Comparison of ENCODE assay signal across 10 mouse cellular contexts in genomic region chr11:49931853-49932252, GRCm38 (mm10). TPM values are rescaled to one million over a fixed set of nuclear protein-coding genes. Genes with fewer than 3 reads are reported as not detected.
DNase-seq lines count a peak whose midpoint lies in the region; ATAC-seq and TF ChIP-seq lines count a peak whose summit lies in the region.
"Had no signal": no experiment of that assay in that cellular context is flagged by ENCODE, and none has a peak within 500 bp of the region (broad histone marks: within the 10 kb centered on the region; RNA-seq: fewer than 3 reads in every experiment).

No protein-coding gene starts in this region.

- no peaks in the 10 kb centered on the region for H3K36me3 ChIP-seq in stomach, embryonic 14.5 days (ENCODE audit: control insufficient read depth, insufficient read depth, low read length)
- H3K36me3 ChIP-seq in stomach, postnatal 0 days (ENCODE audit: control insufficient read depth, insufficient read depth, low read length), result no peaks in the 10 kb centered on the region

- TF ChIP-seq EP300 in stomach, postnatal 0 days (optimal IDR thresholded peaks at IDR 0.05), result no peak

- no peaks in the 10 kb centered on the region for H3K27me3 ChIP-seq in cerebellum, adult 2 months (ENCODE audit: control insufficient read depth, insufficient read depth, low read length)
- no peaks in the 10 kb centered on the region for H3K27me3 ChIP-seq in stomach, embryonic 14.5 days (ENCODE audit: control insufficient read depth, insufficient read depth, low read length)
- H3K27me3 ChIP-seq in stomach, postnatal 0 days (ENCODE audit: control insufficient read depth, insufficient read depth, low read length), result no peaks in the 10 kb centered on the region

- no peak overlapping the region for H3K27ac ChIP-seq in cerebellum, adult 2 months (ENCODE audit: insufficient read depth, low read length)
- no peak overlapping the region for H3K27ac ChIP-seq in stomach, embryonic 14.5 days (ENCODE audit: low read length)
- H3K27ac ChIP-seq in stomach, postnatal 0 days (replicated peaks), result no peak overlapping the region

- peaks cover 34% of the 10 kb centered on the region for H3K4me1 ChIP-seq in cerebellum, adult 2 months (ENCODE audit: control insufficient read depth, insufficient read depth, low read length)
- H3K4me1 ChIP-seq in stomach, embryonic 14.5 days (ENCODE audit: control insufficient read depth, insufficient read depth, low read length), result peaks cover 15% of the 10 kb centered on the region; the same call in 1 of the 2 replicates
- no peaks in the 10 kb centered on the region for H3K4me1 ChIP-seq in stomach, postnatal 0 days (replicated peaks; ENCODE audit: control insufficient read depth, insufficient read depth)

- no peak overlapping the region for H3K4me3 ChIP-seq in cerebellum, adult 2 months (replicated peaks; ENCODE audit: insufficient read depth, low read depth, low read length)
- H3K4me3 ChIP-seq in stomach, embryonic 14.5 days (ENCODE audit: low read depth, low read length), result no peak overlapping the region
- H3K4me3 ChIP-seq in stomach, postnatal 0 days (ENCODE audit: low read depth, low read length), result no peak overlapping the region
- H3K4me3 ChIP-seq: myocyte had no signal

- WGBS in cerebellum, adult 2 months, result 36% methylated on average over 7 of the region's 7 CpGs
- WGBS in stomach, embryonic 14.5 days, result 9% methylated on average over 7 of the region's 7 CpGs
- 12% methylated on average over 7 of the region's 7 CpGs for WGBS in stomach, postnatal 0 days

- TF ChIP-seq CTCF in cerebellum, adult 2 months (IDR thresholded peaks at IDR 0.05; ENCODE audit: borderline replicate concordance, insufficient read depth, low read depth, low read length), result no peak
- no peak for TF ChIP-seq CTCF in stomach, postnatal 0 days (IDR thresholded peaks at IDR 0.05; ENCODE audit: low read depth)

- H3K9ac ChIP-seq in stomach, embryonic 14.5 days (replicated peaks; ENCODE audit: low read depth, low read length), result no peak overlapping the region
- no peak overlapping the region for H3K9ac ChIP-seq in stomach, postnatal 0 days (ENCODE audit: low read length)

- no peak overlapping the region for H3K4me2 ChIP-seq in stomach, embryonic 14.5 days (replicated peaks; ENCODE audit: low read depth, low read length)
- no peak overlapping the region for H3K4me2 ChIP-seq in stomach, postnatal 0 days (replicated peaks; ENCODE audit: low read depth)

- TF ChIP-seq POLR2A in cerebellum, adult 2 months (IDR thresholded peaks at IDR 0.05; ENCODE audit: borderline replicate concordance, insufficient read depth, low read length), result no peak

- peak; percentile 21 to 33 for DNase-seq in cerebellum, adult 2 months
- no peak for DNase-seq in cerebellum, adult 8-10 months
- DNase-seq in stomach, postnatal 0 days (ENCODE audit: low spot score), result no peak
- DNase-seq in kidney, postnatal 25 days, result peak; percentile 15 to 46
- peak; percentile 38 for DNase-seq in yolk sac, embryonic 10.5 days (ENCODE audit: low spot score)
- DNase-seq in thymus, postnatal 36 days, result no peak
- no peak for DNase-seq in thymus, adult 18-20 months
- DNase-seq: heart, postnatal 36 days had no signal

- H3K9me3 ChIP-seq in stomach, embryonic 14.5 days (ENCODE audit: control insufficient read depth, low read depth, low read length), result no peaks in the 10 kb centered on the region
- H3K9me3 ChIP-seq in stomach, postnatal 0 days (ENCODE audit: control insufficient read depth, low read length), result no peaks in the 10 kb centered on the region

- peak; percentile 79; the same call in 1 of the 2 replicates for ATAC-seq in stomach, embryonic 14.5 days (ENCODE audit: insufficient number of reproducible peaks, insufficient read depth, low FRiP score, low read depth)
- ATAC-seq in stomach, postnatal 0 days (ENCODE audit: low FRiP score, low TSS enrichment), result no peak

RNA-seq across cellular contexts. Expression of gene Rasgef1c, which starts 30.2 kb away (rescaled TPM):
- 6.7 and 6.8 TPM in 2 replicates for polyA plus RNA-seq in cerebellum, adult 2 months (2012; rRNA removed)
- 0.43 and 0.54 TPM in 2 replicates for polyA plus RNA-seq in stomach, embryonic 14.5 days (2014; fragmentation: Nextera tagmentation; extraction: Ambion mirVana)
- polyA plus RNA-seq in stomach, postnatal 0 days (2015; fragmentation: Nextera tagmentation; extraction: Ambion mirVana), result 0.57 and 0.74 TPM in 2 replicates
- polyA plus RNA-seq: myocyte had no signal

Comparison
In these comparisons a context has a peak if more than half of its experiments do, and no peak if none do; other contexts are left out.
1. DNase-seq: peak in cerebellum, adult 2 months (2 of 2), kidney, postnatal 25 days (2 of 2) and yolk sac, embryonic 10.5 days (single experiment); none in cerebellum, adult 8-10 months (single experiment), stomach, postnatal 0 days (single experiment), thymus, postnatal 36 days (0 of 2) and thymus, adult 18-20 months (0 of 2).